Mouse (Mus musculus) ES-E14 (cell line): ENCODE results near the gene Manba.

ENCODE experiments used
- HCFC1 ChIP-seq: IDR thresholded peaks from 2 replicates; pipeline ENCODE4 v1.6.1; 2012; ENCODE audit warnings: low read length, inconsistent platforms, borderline replicate concordance; ENCODE audit not compliant: insufficient read depth
- ZC3H11A ChIP-seq: IDR thresholded peaks from 2 replicates; pipeline ENCODE4 v1.6.1; 2012; ENCODE audit warnings: low read depth, mild to moderate bottlenecking, inconsistent platforms, low read length, borderline replicate concordance

- TF ChIP-seq ZC3H11A (no peak), HCFC1 (no peak)
Observed at GRCm38 (mm10) chr3:135594238-135594917, 109.0 kb downstream of the Manba start.
